Mouse (Mus musculus) limb, embryonic 10.5 days (tissue): ENCODE measurements around the gene Rhbdf2. TPM values are rescaled to one million over a fixed set of nuclear protein-coding genes. Genes with fewer than 3 reads are reported as not detected.
"Not testable (repeated sequence)": the region's sequence is repeated elsewhere in the genome, so short reads cannot be mapped to it uniquely, and the experiment has no call there.

Source experiments
- DNase-seq: peaks from one replicate; pipeline ENCODE4 v3.0.0-alpha.2; 2017; ENCODE audit warnings: low spot score
- H3K27ac ChIP-seq: fragments of 300-500 bp; sonication (generic); 2 replicates; pipeline ENCODE4 v1.5.1; 2016; ENCODE audit warnings: mild to moderate bottlenecking
- H3K27me3 ChIP-seq: fragments of 300-500 bp; sonication (generic); 2 replicates; pipeline ENCODE4 v1.6.1; 2016; ENCODE audit warnings: low read depth, mild to moderate bottlenecking; ENCODE audit not compliant: poor library complexity, severe bottlenecking
- H3K36me3 ChIP-seq: fragments of 300-500 bp; sonication (generic); 2 replicates; pipeline ENCODE4 v1.6.1; 2016; ENCODE audit warnings: mild to moderate bottlenecking, moderate library complexity
- H3K4me1 ChIP-seq: fragments of 300-500 bp; sonication (generic); 2 replicates; pipeline ENCODE4 v1.6.1; 2016
- H3K4me3 ChIP-seq: fragments of 300-500 bp; sonication (generic); 2 replicates; pipeline ENCODE4 v1.5.1; 2016; ENCODE audit warnings: mild to moderate bottlenecking, moderate library complexity
- H3K9me3 ChIP-seq: fragments of 300-500 bp; sonication (generic); replicated peaks from 2 replicates; pipeline ENCODE4 v1.6.1; 2016; ENCODE audit warnings: mild to moderate bottlenecking
- WGBS: fragments of 180-500 bp; shearing (Covaris S2); methylation state at CpG from one replicate; pipeline ENCODE4 v1.1.7; 2016; 5-methylcytosine and 5-hydroxymethylcytosine counted together
- polyA plus RNA-seq: library from polyadenylated mRNA; unstranded; fragments of >200 nt; fragmentation: Nextera tagmentation; extraction: Ambion mirVana; gene quantifications from 2 replicates; pipeline ENCODE4 v1.2.1, GENCODE M21; 2016

The Rhbdf2 gene
- polyA plus RNA-seq, 1 experiment from 2014 or later, result 5.2 TPM

- H3K27ac ChIP-seq, result peak overlapping the region; percentile 72
- WGBS, result 33% methylated on average over 7 of the region's 7 CpGs
Observed at GRCm38 (mm10) chr11:116668839-116669238, 42.0 kb upstream of the Rhbdf2 start.

DNA sequence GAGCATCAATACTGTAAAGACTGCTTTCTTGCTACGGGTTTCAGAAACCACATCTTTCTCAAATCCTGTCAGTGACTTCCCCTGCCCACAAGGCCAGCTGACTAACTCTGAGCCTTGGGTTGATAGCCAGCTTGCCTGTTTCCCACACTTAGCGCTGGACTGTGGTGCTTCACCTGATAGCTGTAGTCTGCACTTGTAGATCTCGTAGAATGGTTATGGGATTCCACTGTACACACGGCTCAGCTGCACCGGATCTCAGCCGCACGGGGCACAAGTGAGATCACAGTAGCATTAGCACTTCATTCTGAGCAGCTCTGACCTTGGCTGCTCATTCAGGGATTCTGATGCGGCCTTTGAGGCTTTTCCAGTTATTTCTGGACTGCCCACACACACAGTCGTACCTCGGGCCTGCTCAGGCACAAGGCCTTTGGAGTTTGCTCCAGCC is 41.6 kb upstream of the Rhbdf2 start:
- DNase-seq, result no peak
- WGBS, result 84% methylated on average over 10 of the region's 10 CpGs
- Histone ChIP-seq H3K27ac (peak overlapping the region; percentile 72), H3K27me3 (peaks cover 17% of the 10 kb centered on the region), H3K9me3 (no peaks in the 10 kb centered on the region), H3K4me3 (no peak overlapping the region), H3K36me3 (peaks cover 10% of the 10 kb centered on the region), H3K4me1 (peaks cover 61% of the 10 kb centered on the region)

More at GRCm38 (mm10) chr11:116668839-116669238, 42.0 kb upstream of the Rhbdf2 start:
- peaks cover 13% of the 10 kb centered on the region for H3K27me3 ChIP-seq
- H3K4me3 ChIP-seq, result no peak overlapping the region
- no peak for DNase-seq
- H3K36me3 ChIP-seq, result peaks cover 14% of the 10 kb centered on the region
- no peaks in the 10 kb centered on the region for H3K9me3 ChIP-seq
- peaks cover 58% of the 10 kb centered on the region for H3K4me1 ChIP-seq

- Histone ChIP-seq H3K36me3 (peaks cover 5% of the 10 kb centered on the region), H3K27me3 (peaks cover 22% of the 10 kb centered on the region), H3K9me3 (no peaks in the 10 kb centered on the region), H3K27ac (no peak overlapping the region), H3K4me3 (no peak overlapping the region), H3K4me1 (peaks cover 61% of the 10 kb centered on the region)
- WGBS, result 86% methylated on average over 8 of the region's 8 CpGs
- DNase-seq, result no peak
Observed at GRCm38 (mm10) chr11:116667930-116668329, 41.1 kb upstream of the Rhbdf2 start.

DNA sequence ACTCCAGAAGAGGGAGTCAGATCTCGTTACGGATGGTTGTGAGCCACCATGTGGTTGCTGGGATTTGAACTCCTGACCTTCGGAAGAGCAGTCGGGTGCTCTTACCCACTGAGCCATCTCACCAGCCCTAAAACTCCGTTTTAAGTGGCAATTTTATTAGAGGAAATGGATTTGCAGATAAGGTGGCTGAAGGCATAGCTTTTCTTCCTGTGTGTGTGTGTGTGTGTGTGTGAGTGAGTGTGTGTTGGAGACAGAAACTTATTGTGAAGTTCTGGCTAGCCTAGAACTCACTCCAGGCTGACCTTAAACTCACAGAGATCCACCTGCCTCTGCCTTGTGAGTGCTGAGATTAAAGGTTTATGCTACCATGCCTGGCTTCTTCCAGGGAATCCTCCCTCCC is 40.2 kb upstream of the Rhbdf2 start:
- WGBS, result 80% methylated on average over 3 of the region's 5 CpGs
- not testable (repeated sequence) for H3K9me3 ChIP-seq, H3K4me3 ChIP-seq, H3K36me3 ChIP-seq, H3K27ac ChIP-seq, DNase-seq
- H3K4me1 ChIP-seq, result peaks cover 61% of the 10 kb centered on the region
- H3K27me3 ChIP-seq, result peaks cover 31% of the 10 kb centered on the region

- Histone ChIP-seq H3K4me1 (peaks cover 66% of the 10 kb centered on the region), H3K4me3 (no peak overlapping the region), H3K27me3 (peaks cover 36% of the 10 kb centered on the region), H3K9me3 (no peaks in the 10 kb centered on the region), H3K36me3 (no peaks in the 10 kb centered on the region), H3K27ac (no peak overlapping the region; the same call in 1 of the 2 replicates)
- WGBS, result 72% methylated on average over 9 of the region's 9 CpGs
- no peak for DNase-seq
Observed at GRCm38 (mm10) chr11:116666566-116666965, 39.7 kb upstream of the Rhbdf2 start.

DNA sequence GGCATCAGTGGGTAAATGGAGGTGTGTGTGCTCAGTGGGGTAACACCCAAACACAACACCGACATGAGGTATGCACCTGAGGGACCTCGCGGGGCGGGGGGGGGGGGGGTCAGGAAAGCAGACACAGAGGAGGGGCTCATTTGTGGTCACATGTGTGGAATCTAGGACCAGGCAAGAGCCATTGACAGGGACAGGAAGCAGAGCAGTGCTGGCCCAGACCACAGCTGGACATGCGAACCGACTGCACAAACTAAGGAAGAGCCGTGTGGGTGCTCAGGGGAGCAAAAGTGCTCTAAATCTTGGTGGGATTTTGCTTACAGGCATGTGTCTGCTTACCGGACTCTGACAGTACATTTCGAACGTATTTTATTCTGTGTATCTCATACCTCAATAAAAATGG is 38.5 kb upstream of the Rhbdf2 start:
- no peak for DNase-seq

DNA sequence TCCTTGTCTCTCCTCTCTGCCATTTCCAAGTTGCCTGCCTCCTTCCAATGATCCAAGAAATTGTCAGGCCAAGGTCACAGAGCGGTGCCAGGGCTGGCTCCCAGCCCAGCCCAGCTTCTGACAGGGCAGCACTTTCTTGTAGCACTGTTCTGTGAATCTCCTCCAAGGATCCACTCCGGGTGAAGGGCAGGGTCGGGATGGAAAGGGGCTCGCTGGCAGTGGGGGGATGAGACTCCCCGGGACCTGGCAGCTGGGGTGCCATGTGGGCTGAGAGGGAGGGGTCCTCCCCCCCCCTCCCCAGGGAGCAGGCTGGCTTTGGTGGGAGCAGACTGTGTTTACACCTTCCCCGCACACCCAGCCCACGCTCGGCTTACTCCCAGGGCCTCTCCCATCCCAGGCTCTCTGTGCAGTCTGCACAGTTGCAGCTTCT is 35.1 kb upstream of the Rhbdf2 start:
- DNase-seq, result no peak
- H3K27me3 ChIP-seq, result peaks cover 34% of the 10 kb centered on the region
- H3K27ac ChIP-seq, result peak overlapping the region; percentile 63; the same call in 1 of the 2 replicates
- 58% methylated on average over 8 of the region's 8 CpGs for WGBS
- H3K4me1 ChIP-seq, result peaks cover 73% of the 10 kb centered on the region
- no peak overlapping the region for H3K4me3 ChIP-seq
- H3K36me3 ChIP-seq, result no peaks in the 10 kb centered on the region
- no peaks in the 10 kb centered on the region for H3K9me3 ChIP-seq

More for the DNA sequence above, 38.5 kb upstream of the Rhbdf2 start:
- Histone ChIP-seq H3K27me3 (peaks cover 43% of the 10 kb centered on the region), H3K9me3 (no peaks in the 10 kb centered on the region), H3K36me3 (no peaks in the 10 kb centered on the region), H3K4me3 (no peak overlapping the region), H3K4me1 (peaks cover 66% of the 10 kb centered on the region), H3K27ac (no peak overlapping the region)
- 75% methylated on average over 10 of the region's 10 CpGs for WGBS

DNA sequence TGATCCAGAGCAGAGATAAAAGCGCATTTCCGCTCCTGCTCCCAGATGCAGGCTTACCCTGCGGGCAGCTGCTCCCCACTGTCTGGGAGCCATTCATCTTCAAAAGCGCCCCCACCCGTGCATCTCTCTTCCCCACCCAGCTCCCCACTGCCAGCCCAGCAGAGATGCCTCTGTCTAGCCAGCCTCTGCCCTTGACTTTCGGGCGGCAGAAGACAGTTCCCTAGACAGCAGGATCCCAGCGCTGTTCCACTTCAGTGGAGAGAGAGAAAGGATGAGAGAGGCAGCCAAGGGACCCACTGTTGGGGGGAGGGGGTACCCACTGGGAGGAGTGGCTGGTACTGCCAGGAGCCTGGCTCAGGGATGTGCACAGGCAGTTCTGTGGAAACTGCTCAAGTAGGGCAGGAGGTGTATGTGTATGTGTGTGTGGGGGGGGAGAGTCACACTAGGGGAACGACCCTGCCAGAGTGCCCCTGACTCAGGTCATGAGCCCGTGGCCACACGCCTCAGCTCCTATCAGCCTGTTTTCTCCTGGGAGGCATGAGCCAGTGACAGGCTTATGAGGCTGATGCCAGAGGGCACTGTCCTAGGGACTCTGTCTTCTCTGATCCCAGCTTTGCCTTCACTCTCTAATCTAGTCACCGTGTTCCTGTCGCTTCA is 34.6 kb upstream of the Rhbdf2 start:
- no peak for DNase-seq
- Histone ChIP-seq H3K27me3 (peaks cover 35% of the 10 kb centered on the region), H3K27ac (peak overlapping the region; percentile 63; the same call in 1 of the 2 replicates), H3K4me3 (peak overlapping the region; percentile 8; the same call in 1 of the 2 replicates), H3K4me1 (peaks cover 78% of the 10 kb centered on the region), H3K9me3 (no peaks in the 10 kb centered on the region), H3K36me3 (no peaks in the 10 kb centered on the region)
- WGBS, result 25% methylated on average over 13 of the region's 13 CpGs

DNA sequence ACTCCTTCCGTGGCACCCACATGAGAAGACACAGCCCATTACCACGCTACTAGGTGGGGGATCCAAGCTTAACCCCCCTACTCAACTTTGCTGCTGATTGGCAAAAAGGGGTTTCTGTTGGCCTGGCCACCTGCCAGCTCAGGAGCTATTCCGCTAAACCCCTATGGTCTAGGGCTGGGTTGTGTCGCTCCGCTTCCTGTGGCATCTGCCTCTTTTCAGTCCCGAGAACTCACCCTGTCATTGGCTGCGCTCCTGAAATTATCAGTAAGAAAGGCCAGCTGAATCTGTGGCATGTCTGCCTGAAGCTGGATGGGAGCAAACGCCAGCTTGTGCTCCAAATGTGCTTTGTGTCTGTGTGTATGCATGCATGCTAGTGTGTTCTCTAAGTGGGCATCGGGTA is 33.4 kb upstream of the Rhbdf2 start:
- H3K27me3 ChIP-seq, result peaks cover 46% of the 10 kb centered on the region
- no peaks in the 10 kb centered on the region for H3K36me3 ChIP-seq
- no peak overlapping the region for H3K4me3 ChIP-seq
- no peak overlapping the region for H3K27ac ChIP-seq
- no peak for DNase-seq
- 87% methylated on average over 9 of the region's 9 CpGs for WGBS
- no peaks in the 10 kb centered on the region for H3K9me3 ChIP-seq
- H3K4me1 ChIP-seq, result peaks cover 73% of the 10 kb centered on the region

DNA sequence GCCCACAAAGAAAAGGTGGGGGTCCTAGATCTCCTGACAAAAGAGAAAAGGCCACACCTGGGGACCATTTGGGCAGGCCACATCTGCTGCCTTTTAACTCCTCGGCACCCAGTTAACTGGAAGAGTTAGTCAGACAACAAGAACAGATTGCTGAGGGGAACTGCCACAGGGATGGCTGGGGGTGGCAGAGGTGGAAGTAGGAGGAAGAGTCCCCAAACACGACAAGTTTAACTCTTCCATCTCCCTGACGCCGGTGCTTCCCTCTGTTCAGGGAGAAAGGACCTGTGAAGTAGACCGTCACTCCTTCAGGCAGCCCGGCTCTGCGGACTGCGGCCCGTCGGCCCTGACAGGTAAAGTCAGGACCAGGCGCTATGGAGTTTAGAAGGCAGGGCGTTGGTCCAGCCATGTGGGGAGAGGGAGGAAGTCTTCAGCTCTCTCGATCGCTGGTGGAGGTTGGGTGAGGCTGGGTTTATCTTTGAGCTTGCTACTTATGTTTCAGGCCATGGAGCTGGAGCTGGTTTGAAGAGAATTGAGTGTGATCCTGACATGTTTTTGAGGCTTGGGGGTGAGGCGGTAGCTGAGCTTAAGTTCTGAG is 32.3 kb upstream of the Rhbdf2 start:
- 78% methylated on average over 15 of the region's 15 CpGs for WGBS
- peaks cover 55% of the 10 kb centered on the region for H3K27me3 ChIP-seq
- no peak overlapping the region for H3K4me3 ChIP-seq
- H3K27ac ChIP-seq, result peak overlapping the region; percentile 51; the same call in 1 of the 2 replicates
- H3K4me1 ChIP-seq, result peaks cover 74% of the 10 kb centered on the region
- DNase-seq, result no peak
- H3K9me3 ChIP-seq, result no peaks in the 10 kb centered on the region
- no peaks in the 10 kb centered on the region for H3K36me3 ChIP-seq

GRCm38 (mm10) chr11:116658238-116658637 is 31.4 kb upstream of the Rhbdf2 start:
- Histone ChIP-seq H3K27ac (peak overlapping the region; percentile 83), H3K4me1 (peaks cover 74% of the 10 kb centered on the region), H3K9me3 (no peaks in the 10 kb centered on the region), H3K36me3 (no peaks in the 10 kb centered on the region), H3K4me3 (peak overlapping the region; percentile 43; the same call in 1 of the 2 replicates), H3K27me3 (peaks cover 55% of the 10 kb centered on the region)
- no peak for DNase-seq
- WGBS, result 70% methylated on average over 10 of the region's 10 CpGs

DNA sequence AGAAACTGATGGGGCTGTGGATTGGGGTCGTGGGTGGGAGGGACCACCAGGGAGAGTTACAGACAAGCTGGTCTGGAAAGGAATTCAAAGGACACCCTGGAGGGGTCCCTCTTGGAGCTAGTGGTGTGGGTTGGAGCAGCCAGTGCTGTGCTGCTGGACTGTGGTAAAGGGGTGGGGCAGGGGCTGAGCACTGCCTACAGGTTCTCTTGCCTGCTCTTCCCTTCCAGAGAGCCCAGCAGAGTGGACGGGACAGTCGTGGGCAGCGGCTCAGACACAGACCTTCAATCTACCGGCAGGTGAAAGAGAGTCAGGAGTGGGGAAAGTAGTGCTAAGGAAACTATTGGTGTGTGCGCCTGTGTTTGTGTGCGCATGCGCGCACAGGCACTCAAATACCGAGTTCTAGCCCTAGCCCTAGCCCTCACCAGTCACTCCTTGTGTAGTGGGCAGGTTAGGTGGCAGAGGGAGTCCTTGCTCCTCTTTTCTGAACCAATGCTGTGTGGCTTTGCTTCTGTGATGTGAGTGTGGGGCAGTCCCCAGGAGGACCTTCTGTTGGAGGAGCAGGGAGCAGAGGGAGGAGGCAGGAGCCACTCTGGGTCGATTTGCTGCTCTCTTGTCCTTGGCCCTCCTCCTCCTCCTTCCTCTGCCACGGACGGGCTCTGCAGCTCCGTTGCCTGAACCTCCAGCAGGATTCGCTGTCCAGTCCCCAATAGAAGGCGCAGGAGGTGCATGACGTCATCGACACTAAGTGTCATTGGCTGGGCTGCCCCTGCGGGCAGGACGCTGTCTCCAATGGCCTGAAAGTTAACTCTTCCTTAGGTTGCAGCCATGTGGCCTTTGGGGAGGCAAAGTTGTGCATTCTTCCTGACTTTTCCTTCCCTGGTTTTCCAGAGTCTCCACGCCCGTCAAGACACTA is 30.7 kb upstream of the Rhbdf2 start:
- Histone ChIP-seq H3K4me1 (peaks cover 74% of the 10 kb centered on the region), H3K27me3 (peaks cover 55% of the 10 kb centered on the region), H3K9me3 (no peaks in the 10 kb centered on the region)

More for the DNA sequence above, 30.7 kb upstream of the Rhbdf2 start:
- Histone ChIP-seq H3K36me3 (no peaks in the 10 kb centered on the region), H3K4me3 (peak overlapping the region; percentile 43), H3K27ac (peak overlapping the region; percentile 83)
- peak; percentile 90 for DNase-seq
- WGBS, result 12% methylated on average over 22 of the region's 22 CpGs
